ENCODE assay signal across 29 mouse cellular contexts in the genomic region with DNA sequence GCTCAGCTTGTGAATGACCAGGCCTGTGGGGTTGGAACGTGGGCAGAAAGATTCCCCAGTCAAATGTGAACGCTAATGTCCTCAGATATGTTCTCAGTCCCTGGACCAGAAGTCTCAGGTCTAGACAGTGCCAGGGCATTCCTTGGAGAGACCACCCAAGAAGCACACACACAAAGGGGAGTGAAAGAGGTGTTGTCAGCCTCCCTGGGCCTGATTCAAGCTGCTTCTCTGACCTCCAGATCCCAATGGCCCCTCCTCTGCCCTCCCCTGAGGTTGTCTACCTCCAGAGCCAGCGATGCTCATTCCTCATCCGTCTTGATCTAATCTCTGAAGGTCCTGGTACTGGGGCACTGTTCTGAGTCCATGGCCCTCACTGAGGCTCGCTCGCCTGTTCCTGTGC. TPM values are rescaled to one million over a fixed set of nuclear protein-coding genes. Genes with fewer than 3 reads are reported as not detected.
DNase-seq lines count a peak whose midpoint lies in the region; ATAC-seq lines count a peak whose summit lies in the region.
"Had no signal": no experiment of that assay in that cellular context is flagged by ENCODE, and none has a peak within 500 bp of the region (broad histone marks: within the 10 kb centered on the region; RNA-seq: fewer than 3 reads in every experiment).

No protein-coding gene starts in this region.

- no peak for DNase-seq in heart, adult 18-20 months
- DNase-seq in lung, postnatal 25 days (ENCODE audit: low spot score): no peak
- DNase-seq in ZHBTc4 (ENCODE audit: low read depth, low spot score): peak; percentile 66
- no peak for DNase-seq in left cerebral cortex, adult 8-10 months (ENCODE audit: low spot score in 2 of 2)
- DNase-seq: adrenal gland, adult 8-10 months; cerebellum, adult 11 months; cerebellum, adult 9-10 months; cerebellum, postnatal 36 days; gastrocnemius, postnatal 14 days; kidney, adult 8-10 months; kidney, postnatal 4 days; lung, adult 18-20 months; lung, postnatal 36 days; midbrain, embryonic 14.5 days; retina, postnatal 1 day; right cerebral cortex, postnatal 14 days; thymus, postnatal 25 days had no signal

- no peaks in the 10 kb centered on the region for H3K9me3 ChIP-seq in heart, embryonic 12.5 days (replicated peaks)
- H3K9me3 ChIP-seq in lung, embryonic 16.5 days (ENCODE audit: control insufficient read depth, low read length): no peaks in the 10 kb centered on the region
- no peaks in the 10 kb centered on the region for H3K9me3 ChIP-seq in limb, embryonic 13.5 days
- H3K9me3 ChIP-seq: forebrain, embryonic 13.5 days; intestine, embryonic 15.5 days; limb, embryonic 12.5 days; liver, embryonic 12.5 days; megakaryocyte, embryonic 14.5 days; neural tube, embryonic 15.5 days had no signal

- H3K27me3 ChIP-seq in heart, embryonic 12.5 days (replicated peaks): peaks cover 59% of the 10 kb centered on the region
- no peaks in the 10 kb centered on the region for H3K27me3 ChIP-seq in lung, embryonic 16.5 days (ENCODE audit: control insufficient read depth, insufficient read depth, low read depth, low read length)
- no peaks in the 10 kb centered on the region for H3K27me3 ChIP-seq in limb, embryonic 13.5 days
- H3K27me3 ChIP-seq: forebrain, embryonic 13.5 days; intestine, embryonic 15.5 days; limb, embryonic 12.5 days; liver, embryonic 12.5 days; megakaryocyte, embryonic 14.5 days; neural tube, embryonic 15.5 days had no signal

- no peak overlapping the region for H3K4me3 ChIP-seq in heart, embryonic 12.5 days
- no peak overlapping the region for H3K4me3 ChIP-seq in lung, embryonic 16.5 days (ENCODE audit: low read length)
- H3K4me3 ChIP-seq in limb, embryonic 13.5 days: no peak overlapping the region
- H3K4me3 ChIP-seq: forebrain, embryonic 13.5 days; intestine, embryonic 15.5 days; limb, embryonic 12.5 days; liver, embryonic 12.5 days; megakaryocyte, embryonic 14.5 days; neural tube, embryonic 15.5 days had no signal

- no peaks in the 10 kb centered on the region for H3K36me3 ChIP-seq in heart, embryonic 12.5 days
- H3K36me3 ChIP-seq in lung, embryonic 16.5 days (ENCODE audit: control insufficient read depth, insufficient read depth, low read length): no peaks in the 10 kb centered on the region
- H3K36me3 ChIP-seq in limb, embryonic 13.5 days: peaks cover 16% of the 10 kb centered on the region
- H3K36me3 ChIP-seq: intestine, embryonic 15.5 days; liver, embryonic 12.5 days; neural tube, embryonic 15.5 days had no signal

- H3K4me1 ChIP-seq in heart, embryonic 12.5 days (replicated peaks): peaks cover 22% of the 10 kb centered on the region
- H3K4me1 ChIP-seq in lung, embryonic 16.5 days (replicated peaks; ENCODE audit: control insufficient read depth, insufficient read depth, low read length): peaks cover 3% of the 10 kb centered on the region
- peaks cover 4% of the 10 kb centered on the region for H3K4me1 ChIP-seq in limb, embryonic 13.5 days
- H3K4me1 ChIP-seq: neural tube, embryonic 15.5 days had no signal

- no peak overlapping the region for H3K9ac ChIP-seq in heart, embryonic 12.5 days
- H3K9ac ChIP-seq in lung, embryonic 16.5 days (ENCODE audit: low read length): no peak overlapping the region
- 0 out of 2 replicates have a peak overlapping the region, but pooled peaks have one; percentile 25 for H3K9ac ChIP-seq in limb, embryonic 13.5 days
- H3K9ac ChIP-seq: forebrain, embryonic 13.5 days; intestine, embryonic 15.5 days; limb, embryonic 12.5 days; liver, embryonic 12.5 days; neural tube, embryonic 15.5 days had no signal

- no peak overlapping the region for H3K4me2 ChIP-seq in heart, embryonic 12.5 days
- no peak overlapping the region for H3K4me2 ChIP-seq in lung, embryonic 16.5 days (ENCODE audit: low read depth, low read length)
- no peak overlapping the region for H3K4me2 ChIP-seq in limb, embryonic 13.5 days (replicated peaks)
- H3K4me2 ChIP-seq: forebrain, embryonic 13.5 days; intestine, embryonic 15.5 days; limb, embryonic 12.5 days; liver, embryonic 12.5 days; neural tube, embryonic 15.5 days had no signal

- WGBS in heart, embryonic 12.5 days: 56% methylated on average over 6 of the region's 6 CpGs
- WGBS in lung, embryonic 16.5 days: 58% methylated on average over 6 of the region's 6 CpGs
- WGBS in limb, embryonic 13.5 days: 69% methylated on average over 6 of the region's 6 CpGs

- H3K27ac ChIP-seq in heart, embryonic 12.5 days (ENCODE audit: poor library complexity, severe bottlenecking): peak overlapping the region; percentile 66; the same call in 1 of the 2 replicates
- no peak overlapping the region for H3K27ac ChIP-seq in lung, embryonic 16.5 days (ENCODE audit: low read length)
- no peak overlapping the region for H3K27ac ChIP-seq in limb, embryonic 13.5 days
- H3K27ac ChIP-seq: forebrain, embryonic 13.5 days; hindbrain, postnatal 0 days; intestine, embryonic 15.5 days; kidney, postnatal 0 days; limb, embryonic 12.5 days; liver, embryonic 12.5 days; neural tube, embryonic 15.5 days had no signal

- no peak for ATAC-seq in heart, embryonic 12.5 days (ENCODE audit: insufficient number of reproducible peaks, low FRiP score)
- ATAC-seq in lung, embryonic 16.5 days (ENCODE audit: low read depth): peak; percentile 27; the same call in 1 of the 2 replicates
- no peak for ATAC-seq in limb, embryonic 13.5 days (ENCODE audit: low FRiP score, low read depth)
- ATAC-seq: CD4-positive, CD25-positive, alpha-beta regulatory T cell, adult 4 months; forebrain, embryonic 13.5 days; hindbrain, postnatal 0 days; intestine, embryonic 15.5 days; liver, embryonic 12.5 days had no signal

RNA-seq across cellular contexts. Expression of a gene that starts 9.6 kb away (rescaled TPM):
- 5.7 and 8.0 TPM in 2 replicates for polyA plus RNA-seq in heart, embryonic 12.5 days (2016; fragmentation: Nextera tagmentation; extraction: Ambion mirVana)
- 1 to 10 TPM; 1.7 to 2.3 TPM for total RNA-seq in heart, adult 18-20 months (2021)
- 25.5 and 26.0 TPM in 2 replicates for polyA plus RNA-seq in lung, embryonic 16.5 days (2015; fragmentation: Nextera tagmentation; extraction: Ambion mirVana)
- polyA plus RNA-seq in limb, embryonic 13.5 days (2015; fragmentation: Nextera tagmentation; extraction: Ambion mirVana): 34.4 and 36.3 TPM in 2 replicates
- total RNA-seq in left cerebral cortex, adult 8-10 months (2022): 1 to 10 TPM; 2.0 to 4.3 (median 3.0) TPM

RNA-seq across cellular contexts. Expression of a gene that starts 10.3 kb away (rescaled TPM):
- polyA plus RNA-seq in heart, embryonic 12.5 days (2016; fragmentation: Nextera tagmentation; extraction: Ambion mirVana): 8.1 and 11.3 TPM in 2 replicates
- total RNA-seq in heart, adult 18-20 months (2021): 1 to 10 TPM; 2.7 to 4.7 TPM
- 16.7 and 17.6 TPM in 2 replicates for polyA plus RNA-seq in lung, embryonic 16.5 days (2015; fragmentation: Nextera tagmentation; extraction: Ambion mirVana)
- 16.2 and 16.5 TPM in 2 replicates for polyA plus RNA-seq in limb, embryonic 13.5 days (2015; fragmentation: Nextera tagmentation; extraction: Ambion mirVana)
- total RNA-seq in left cerebral cortex, adult 8-10 months (2022): 1 to 10 TPM; 2.1 to 3.7 (median 2.9) TPM

RNA-seq across cellular contexts. Expression of a gene that starts 10.8 kb away (rescaled TPM):
- 120 and 131 TPM in 2 replicates for polyA plus RNA-seq in heart, embryonic 12.5 days (2016; fragmentation: Nextera tagmentation; extraction: Ambion mirVana)
- 10 to 100 TPM; 76.3 to 77.2 TPM for total RNA-seq in heart, adult 18-20 months (2021)
- polyA plus RNA-seq in lung, embryonic 16.5 days (2015; fragmentation: Nextera tagmentation; extraction: Ambion mirVana): 195 and 211 TPM in 2 replicates
- 168 and 181 TPM in 2 replicates for polyA plus RNA-seq in limb, embryonic 13.5 days (2015; fragmentation: Nextera tagmentation; extraction: Ambion mirVana)
- total RNA-seq in left cerebral cortex, adult 8-10 months (2022): 100 to 1,000 TPM in 3 of 4 experiments, 10 to 100 TPM in 1; 98.7 to 123 (median 111) TPM

RNA-seq across cellular contexts. Expression of a gene that starts 11.5 kb away (rescaled TPM):
- polyA plus RNA-seq in heart, embryonic 12.5 days (2016; fragmentation: Nextera tagmentation; extraction: Ambion mirVana): 86.7 and 86.9 TPM in 2 replicates
- 10 to 100 TPM; 31.2 to 32.7 TPM for total RNA-seq in heart, adult 18-20 months (2021)
- 61.8 and 64.9 TPM in 2 replicates for polyA plus RNA-seq in lung, embryonic 16.5 days (2015; fragmentation: Nextera tagmentation; extraction: Ambion mirVana)
- polyA plus RNA-seq in limb, embryonic 13.5 days (2015; fragmentation: Nextera tagmentation; extraction: Ambion mirVana): 78.4 and 82.4 TPM in 2 replicates
- 10 to 100 TPM; 47.7 to 53.7 (median 50.4) TPM for total RNA-seq in left cerebral cortex, adult 8-10 months (2022)

RNA-seq across cellular contexts. Expression of a gene that starts 14.1 kb away (rescaled TPM):
- 0.48 and 0.64 TPM in 2 replicates for polyA plus RNA-seq in heart, embryonic 12.5 days (2016; fragmentation: Nextera tagmentation; extraction: Ambion mirVana)
- total RNA-seq in heart, adult 18-20 months (2021): under 1 TPM; 0.20 to 0.87 TPM
- polyA plus RNA-seq in lung, embryonic 16.5 days (2015; fragmentation: Nextera tagmentation; extraction: Ambion mirVana): 1.9 and 2.0 TPM in 2 replicates
- 0.64 and 0.87 TPM in 2 replicates for polyA plus RNA-seq in limb, embryonic 13.5 days (2015; fragmentation: Nextera tagmentation; extraction: Ambion mirVana)
- 1 to 10 TPM in 2 of 4 experiments, under 1 TPM in 2; 0.67 to 1.5 (median 1.1) TPM for total RNA-seq in left cerebral cortex, adult 8-10 months (2022)
- total RNA-seq: hindbrain, postnatal 0 days had no signal
